In the genomic region with DNA sequence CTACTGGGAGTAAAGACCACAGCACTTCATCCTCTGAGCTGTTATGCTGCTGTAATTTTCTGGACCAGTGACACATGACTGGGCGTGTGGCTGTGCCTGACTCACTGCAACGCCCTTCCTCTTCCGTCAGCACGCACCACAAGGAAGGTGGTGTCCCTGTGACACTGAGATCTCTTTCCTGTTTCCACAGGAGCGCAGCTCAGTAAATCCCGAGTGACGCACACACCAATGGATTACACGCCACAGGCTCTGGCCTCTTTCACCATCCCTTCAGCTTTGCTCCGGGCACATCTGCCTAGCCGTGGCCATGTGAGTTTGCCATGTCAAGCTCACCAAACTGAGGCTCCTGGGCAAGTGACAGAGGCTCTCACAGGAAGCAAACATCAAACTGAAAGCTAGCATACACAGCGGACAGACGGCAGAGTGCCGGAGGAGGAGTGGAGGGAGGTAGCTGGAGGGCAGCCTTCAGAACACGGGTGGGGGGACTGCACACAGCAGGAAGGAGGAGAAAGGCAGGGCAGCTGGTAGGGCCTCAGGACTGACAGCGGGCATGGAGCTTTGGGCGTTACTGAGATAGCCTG, we compare ENCODE assay signal across 9 mouse cellular contexts. TPM values are rescaled to one million over a fixed set of nuclear protein-coding genes. Genes with fewer than 3 reads are reported as not detected.
A peak's percentile ranks its signal among the peaks of the same experiment; 100 is the strongest.
DNase-seq lines count a peak whose midpoint lies in the region; ATAC-seq lines count a peak whose summit lies in the region.
"Had no signal": no experiment of that assay in that cellular context is flagged by ENCODE, and none has a peak within 500 bp of the region (broad histone marks: within the 10 kb centered on the region; RNA-seq: fewer than 3 reads in every experiment).

No protein-coding gene starts in this region.

- no peak for DNase-seq in hindbrain, embryonic 10.5 days (ENCODE audit: low spot score)
- DNase-seq in heart, adult 18-20 months: peak; percentile 79 to 93
- DNase-seq in thymus, postnatal 4 days: peak; percentile 70
- DNase-seq in left cerebral cortex, adult 9 months (ENCODE audit: low spot score in 2 of 2): no peak

- peak overlapping the region; percentile 35 for H3K9ac ChIP-seq in hindbrain, embryonic 13.5 days
- H3K9ac ChIP-seq in kidney, embryonic 15.5 days: no peak overlapping the region
- no peak overlapping the region for H3K9ac ChIP-seq in midbrain, embryonic 16.5 days (ENCODE audit: low read depth, low read length)
- H3K9ac ChIP-seq: midbrain, embryonic 12.5 days had no signal

- no peak for ATAC-seq in hindbrain, embryonic 13.5 days (ENCODE audit: low FRiP score)
- no peak; the same call in 1 of the 2 replicates for ATAC-seq in kidney, embryonic 15.5 days (replicated peaks; ENCODE audit: low FRiP score)
- ATAC-seq in megakaryocyte progenitor cell, adult 5-6 weeks (replicated peaks; ENCODE audit: poor library complexity): peak; percentile 93
- ATAC-seq in midbrain, embryonic 16.5 days: no peak

- no peak overlapping the region for H3K4me2 ChIP-seq in hindbrain, embryonic 13.5 days
- H3K4me2 ChIP-seq in kidney, embryonic 15.5 days: peak overlapping the region; percentile 30
- no peak overlapping the region for H3K4me2 ChIP-seq in midbrain, embryonic 16.5 days (ENCODE audit: low read length)
- H3K4me2 ChIP-seq: midbrain, embryonic 12.5 days had no signal

- H3K4me3 ChIP-seq in hindbrain, embryonic 13.5 days: no peak overlapping the region
- H3K4me3 ChIP-seq in hindbrain, embryonic 10.5 days: no peak overlapping the region
- peak overlapping the region; percentile 15 for H3K4me3 ChIP-seq in kidney, embryonic 15.5 days (replicated peaks)
- H3K4me3 ChIP-seq in midbrain, embryonic 16.5 days (ENCODE audit: low read depth, low read length): no peak overlapping the region
- H3K4me3 ChIP-seq: midbrain, embryonic 12.5 days had no signal

- no peaks in the 10 kb centered on the region for H3K27me3 ChIP-seq in hindbrain, embryonic 13.5 days
- H3K27me3 ChIP-seq in hindbrain, embryonic 10.5 days (ENCODE audit: insufficient read depth, poor library complexity, severe bottlenecking): no peaks in the 10 kb centered on the region
- H3K27me3 ChIP-seq in kidney, embryonic 15.5 days: no peaks in the 10 kb centered on the region
- H3K27me3 ChIP-seq in midbrain, embryonic 16.5 days (ENCODE audit: control insufficient read depth, insufficient read depth, low read depth, low read length): no peaks in the 10 kb centered on the region
- H3K27me3 ChIP-seq: midbrain, embryonic 12.5 days had no signal

- whole genome bisulfite sequencing in hindbrain, embryonic 13.5 days: 78% methylated on average over 16 of the region's 16 CpGs
- WGBS in hindbrain, embryonic 10.5 days: 87% methylated on average over 16 of the region's 16 CpGs
- WGBS in kidney, embryonic 15.5 days: 49% methylated on average over 16 of the region's 16 CpGs
- 84% methylated on average over 16 of the region's 16 CpGs for WGBS in midbrain, embryonic 16.5 days

- H3K9me3 ChIP-seq in hindbrain, embryonic 13.5 days: no peaks in the 10 kb centered on the region
- no peaks in the 10 kb centered on the region for H3K9me3 ChIP-seq in hindbrain, embryonic 10.5 days
- H3K9me3 ChIP-seq in kidney, embryonic 15.5 days (replicated peaks): no peaks in the 10 kb centered on the region
- H3K9me3 ChIP-seq in midbrain, embryonic 16.5 days (replicated peaks; ENCODE audit: control insufficient read depth, low read length, poor library complexity, severe bottlenecking): no peaks in the 10 kb centered on the region
- H3K9me3 ChIP-seq: midbrain, embryonic 12.5 days had no signal

- peak overlapping the region; percentile 25; the same call in 1 of the 2 replicates for H3K27ac ChIP-seq in hindbrain, embryonic 13.5 days
- no peak overlapping the region for H3K27ac ChIP-seq in hindbrain, embryonic 10.5 days
- peak overlapping the region; percentile 46 for H3K27ac ChIP-seq in kidney, embryonic 15.5 days
- no peak overlapping the region for H3K27ac ChIP-seq in midbrain, embryonic 16.5 days (ENCODE audit: low read length)
- H3K27ac ChIP-seq: midbrain, embryonic 12.5 days had no signal

- H3K4me1 ChIP-seq in hindbrain, embryonic 13.5 days (replicated peaks): peaks cover 34% of the 10 kb centered on the region
- peaks cover 20% of the 10 kb centered on the region for H3K4me1 ChIP-seq in hindbrain, embryonic 10.5 days (replicated peaks)
- peaks cover 24% of the 10 kb centered on the region for H3K4me1 ChIP-seq in kidney, embryonic 15.5 days
- peaks cover 5% of the 10 kb centered on the region for H3K4me1 ChIP-seq in midbrain, embryonic 16.5 days (ENCODE audit: control insufficient read depth, insufficient read depth, low read length)

- no peaks in the 10 kb centered on the region for H3K36me3 ChIP-seq in hindbrain, embryonic 13.5 days
- H3K36me3 ChIP-seq in hindbrain, embryonic 10.5 days: no peaks in the 10 kb centered on the region
- H3K36me3 ChIP-seq in kidney, embryonic 15.5 days: no peaks in the 10 kb centered on the region
- H3K36me3 ChIP-seq in midbrain, embryonic 16.5 days (ENCODE audit: control insufficient read depth, insufficient read depth, low read length): no peaks in the 10 kb centered on the region
- H3K36me3 ChIP-seq: midbrain, embryonic 12.5 days had no signal

RNA-seq across cellular contexts. Expression of gene Dnah17, which starts 15.4 kb away (rescaled TPM):
- polyA plus RNA-seq in hindbrain, embryonic 13.5 days (2015; fragmentation: Nextera tagmentation; extraction: Ambion mirVana): 0.30 and 0.32 TPM in 2 replicates
- polyA plus RNA-seq in hindbrain, embryonic 10.5 days (2016; fragmentation: Nextera tagmentation; extraction: Ambion mirVana): 0.19 and 0.33 TPM in 2 replicates
- under 1 TPM; 0.02 to 0.05 TPM for total RNA-seq in heart, adult 18-20 months (2021)
- 0.17 and 0.22 TPM in 2 replicates for polyA plus RNA-seq in kidney, embryonic 15.5 days (2015; fragmentation: Nextera tagmentation; extraction: Ambion mirVana)
- 0.12 and 1.3 TPM in 2 replicates for total RNA-seq in megakaryocyte progenitor cell, adult 5-6 weeks (2015)
- total RNA-seq in megakaryocyte progenitor cell, adult 5-6 weeks (2017): not detected in 2 replicates
- polyA plus RNA-seq in midbrain, embryonic 16.5 days (2015; fragmentation: Nextera tagmentation; extraction: Ambion mirVana): 0.20 and 0.35 TPM in 2 replicates

Comparison
In these comparisons a context has a peak if more than half of its experiments do, and no peak if none do; other contexts are left out.
1. H3K27ac ChIP-seq: peak in hindbrain, embryonic 13.5 days (single experiment) and kidney, embryonic 15.5 days (single experiment); none in hindbrain, embryonic 10.5 days (single experiment) and midbrain, embryonic 16.5 days (single experiment).
2. DNase-seq: peak in heart, adult 18-20 months (2 of 2) and thymus, postnatal 4 days (single experiment); none in hindbrain, embryonic 10.5 days (single experiment) and left cerebral cortex, adult 9 months (0 of 2).